Mouse (Mus musculus) stomach, embryonic 15.5 days (tissue): ENCODE measurements around the gene Supt20. TPM values are rescaled to one million over a fixed set of nuclear protein-coding genes. Genes with fewer than 3 reads are reported as not detected.

Experiments
- polyA plus RNA-seq: library from polyadenylated mRNA; unstranded; fragments of >200 nt; fragmentation: Nextera tagmentation; extraction: Ambion mirVana; gene quantifications from 2 replicates; pipeline ENCODE4 v1.2.1, GENCODE M21; 2015

The Supt20 gene
- polyA plus RNA-seq, 1 experiment from 2014 or later = 81.1 TPM

Other genes with a start within 250 kb of the Supt20 start
- 0.79 TPM in 1 of 2 replicates, not detected in the other for gene Gm21958, start 21.5 kb downstream of the Supt20 start, polyA plus RNA-seq
- 104 and 109 TPM in 2 replicates for gene Exosc8, start 42.6 kb downstream of the Supt20 start, polyA plus RNA-seq
- 63.8 and 65.6 TPM in 2 replicates for gene Alg5, start 42.7 kb downstream of the Supt20 start, polyA plus RNA-seq
- 1.2 and 1.3 TPM in 2 replicates for gene Smad9, start 62.8 kb downstream of the Supt20 start, polyA plus RNA-seq
- gene Rfxap, start 115.0 kb downstream of the Supt20 start, polyA plus RNA-seq = 35.7 and 42.9 TPM in 2 replicates
- gene Sertm1, start 223.1 kb downstream of the Supt20 start, polyA plus RNA-seq = 0.10 and 0.18 TPM in 2 replicates